Comparison of ENCODE assay signal across 26 mouse cellular contexts in the genomic region with DNA sequence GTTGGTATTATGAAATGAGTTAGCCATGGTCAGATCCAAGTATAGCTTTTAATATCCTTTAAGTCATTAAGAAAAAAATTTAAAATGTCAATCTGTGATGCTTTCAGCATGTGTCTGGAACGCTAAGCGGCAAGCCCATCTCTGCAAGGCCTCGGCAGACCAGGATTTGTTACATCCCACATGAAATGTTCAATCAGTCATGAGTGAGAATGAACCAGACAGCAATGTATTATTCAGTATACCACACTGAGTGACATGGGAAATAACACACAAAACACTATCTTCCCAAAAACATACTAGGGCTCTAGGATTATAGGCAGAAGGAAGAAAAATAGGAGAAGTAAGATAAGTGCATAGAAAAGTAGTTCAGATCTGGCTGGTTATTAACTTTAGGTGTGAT.
DNase-seq lines count a peak whose midpoint lies in the region; ATAC-seq lines count a peak whose summit lies in the region.
"Had no signal": no experiment of that assay in that cellular context is flagged by ENCODE, and none has a peak within 500 bp of the region (broad histone marks: within the 10 kb centered on the region; RNA-seq: fewer than 3 reads in every experiment).

No protein-coding gene starts in this region.

- 49% methylated on average over 3 of the region's 3 CpGs for WGBS in forebrain, embryonic 15.5 days
- WGBS in forebrain, embryonic 14.5 days: 60% methylated on average over 3 of the region's 3 CpGs
- WGBS in hindbrain, embryonic 12.5 days: 54% methylated on average over 3 of the region's 3 CpGs
- 76% methylated on average over 3 of the region's 3 CpGs for WGBS in hindbrain, embryonic 11.5 days
- 36% methylated on average over 3 of the region's 3 CpGs for WGBS in midbrain, embryonic 14.5 days
- WGBS in midbrain, embryonic 10.5 days: 90% methylated on average over 3 of the region's 3 CpGs

- no peak overlapping the region for H3K4me2 ChIP-seq in forebrain, embryonic 15.5 days (replicated peaks)
- H3K4me2 ChIP-seq in forebrain, embryonic 14.5 days (ENCODE audit: low read length): no peak overlapping the region
- H3K4me2 ChIP-seq in hindbrain, embryonic 12.5 days (replicated peaks): no peak overlapping the region
- no peak overlapping the region for H3K4me2 ChIP-seq in hindbrain, embryonic 11.5 days (replicated peaks; ENCODE audit: low read depth, low read length)
- no peak overlapping the region for H3K4me2 ChIP-seq in midbrain, embryonic 14.5 days (ENCODE audit: low read length)
- H3K4me2 ChIP-seq: embryonic facial prominence, embryonic 12.5 days; embryonic facial prominence, embryonic 15.5 days; forebrain, embryonic 13.5 days; heart, embryonic 12.5 days; heart, embryonic 15.5 days; hindbrain, embryonic 15.5 days had no signal

- H3K9ac ChIP-seq in forebrain, embryonic 15.5 days (replicated peaks): no peak overlapping the region
- H3K9ac ChIP-seq in forebrain, embryonic 14.5 days (ENCODE audit: low read length): no peak overlapping the region
- H3K9ac ChIP-seq in hindbrain, embryonic 12.5 days: no peak overlapping the region
- H3K9ac ChIP-seq in hindbrain, embryonic 11.5 days (ENCODE audit: low read depth, low read length): no peak overlapping the region
- no peak overlapping the region for H3K9ac ChIP-seq in midbrain, embryonic 14.5 days (replicated peaks; ENCODE audit: low read length)
- H3K9ac ChIP-seq: embryonic facial prominence, embryonic 12.5 days; embryonic facial prominence, embryonic 15.5 days; forebrain, embryonic 13.5 days; heart, embryonic 12.5 days; heart, embryonic 15.5 days; hindbrain, embryonic 15.5 days had no signal

- no peaks in the 10 kb centered on the region for H3K36me3 ChIP-seq in forebrain, embryonic 15.5 days
- no peaks in the 10 kb centered on the region for H3K36me3 ChIP-seq in forebrain, embryonic 14.5 days (ENCODE audit: control insufficient read depth, insufficient read depth, low read length)
- no peaks in the 10 kb centered on the region for H3K36me3 ChIP-seq in hindbrain, embryonic 12.5 days
- H3K36me3 ChIP-seq in hindbrain, embryonic 11.5 days (ENCODE audit: control insufficient read depth, insufficient read depth, low read length): no peaks in the 10 kb centered on the region
- H3K36me3 ChIP-seq in midbrain, embryonic 14.5 days (ENCODE audit: control insufficient read depth, insufficient read depth, low read length): no peaks in the 10 kb centered on the region
- H3K36me3 ChIP-seq in midbrain, embryonic 10.5 days: no peaks in the 10 kb centered on the region
- H3K36me3 ChIP-seq: embryonic facial prominence, embryonic 12.5 days; embryonic facial prominence, embryonic 15.5 days; heart, embryonic 12.5 days; heart, embryonic 15.5 days; hindbrain, embryonic 15.5 days had no signal

- H3K27me3 ChIP-seq in forebrain, embryonic 15.5 days: no peaks in the 10 kb centered on the region
- no peaks in the 10 kb centered on the region for H3K27me3 ChIP-seq in forebrain, embryonic 14.5 days (replicated peaks; ENCODE audit: control insufficient read depth, insufficient read depth, low read length)
- no peaks in the 10 kb centered on the region for H3K27me3 ChIP-seq in hindbrain, embryonic 12.5 days
- no peaks in the 10 kb centered on the region for H3K27me3 ChIP-seq in hindbrain, embryonic 11.5 days (ENCODE audit: control insufficient read depth, insufficient read depth, low read length)
- no peaks in the 10 kb centered on the region for H3K27me3 ChIP-seq in midbrain, embryonic 14.5 days (ENCODE audit: control insufficient read depth, insufficient read depth, low read length)
- H3K27me3 ChIP-seq in midbrain, embryonic 10.5 days (ENCODE audit: low read depth, poor library complexity, severe bottlenecking): no peaks in the 10 kb centered on the region
- H3K27me3 ChIP-seq: embryonic facial prominence, embryonic 12.5 days; embryonic facial prominence, embryonic 15.5 days; forebrain, embryonic 13.5 days; heart, embryonic 12.5 days; heart, embryonic 15.5 days; hindbrain, embryonic 15.5 days; Patski had no signal

- no peak overlapping the region for H3K4me3 ChIP-seq in forebrain, embryonic 15.5 days
- H3K4me3 ChIP-seq in forebrain, embryonic 14.5 days (ENCODE audit: low read depth, low read length): no peak overlapping the region
- no peak overlapping the region for H3K4me3 ChIP-seq in hindbrain, embryonic 12.5 days
- no peak overlapping the region for H3K4me3 ChIP-seq in hindbrain, embryonic 11.5 days (ENCODE audit: low read depth, low read length)
- no peak overlapping the region for H3K4me3 ChIP-seq in midbrain, embryonic 14.5 days (replicated peaks; ENCODE audit: low read depth, low read length)
- H3K4me3 ChIP-seq in midbrain, embryonic 10.5 days: no peak overlapping the region
- H3K4me3 ChIP-seq: embryonic facial prominence, embryonic 12.5 days; embryonic facial prominence, embryonic 15.5 days; forebrain, embryonic 13.5 days; gastrocnemius, adult 2 months; heart, embryonic 12.5 days; heart, embryonic 15.5 days; hindbrain, embryonic 15.5 days had no signal

- no peaks in the 10 kb centered on the region for H3K9me3 ChIP-seq in forebrain, embryonic 15.5 days
- no peaks in the 10 kb centered on the region for H3K9me3 ChIP-seq in forebrain, embryonic 14.5 days (replicated peaks; ENCODE audit: control insufficient read depth, low read length)
- H3K9me3 ChIP-seq in hindbrain, embryonic 12.5 days (replicated peaks): no peaks in the 10 kb centered on the region
- H3K9me3 ChIP-seq in hindbrain, embryonic 11.5 days (ENCODE audit: control insufficient read depth, low read length): no peaks in the 10 kb centered on the region
- H3K9me3 ChIP-seq in midbrain, embryonic 14.5 days (ENCODE audit: control insufficient read depth, low read length): no peaks in the 10 kb centered on the region
- H3K9me3 ChIP-seq in midbrain, embryonic 10.5 days (replicated peaks): no peaks in the 10 kb centered on the region
- H3K9me3 ChIP-seq: embryonic facial prominence, embryonic 12.5 days; embryonic facial prominence, embryonic 15.5 days; heart, embryonic 15.5 days; hindbrain, embryonic 15.5 days had no signal

- intact Hi-C loops in gastrocnemius, postnatal 14 days (cut with DNase I; ENCODE audit: low total_unique reads): no loop called here

- peaks cover 11% of the 10 kb centered on the region for H3K4me1 ChIP-seq in forebrain, embryonic 15.5 days
- H3K4me1 ChIP-seq in forebrain, embryonic 14.5 days (ENCODE audit: control insufficient read depth, insufficient read depth, low read length): peaks cover 3% of the 10 kb centered on the region; the same call in 1 of the 2 replicates
- H3K4me1 ChIP-seq in hindbrain, embryonic 12.5 days: no peaks in the 10 kb centered on the region
- no peaks in the 10 kb centered on the region for H3K4me1 ChIP-seq in hindbrain, embryonic 11.5 days (replicated peaks; ENCODE audit: control insufficient read depth, insufficient read depth, low read length)
- H3K4me1 ChIP-seq in midbrain, embryonic 14.5 days (ENCODE audit: control insufficient read depth, insufficient read depth, low read length): 0 out of 2 replicates have a peak, but pooled peaks cover 5% of the 10 kb centered on the region
- no peaks in the 10 kb centered on the region for H3K4me1 ChIP-seq in midbrain, embryonic 10.5 days
- H3K4me1 ChIP-seq: embryonic facial prominence, embryonic 12.5 days; embryonic facial prominence, embryonic 15.5 days; heart, embryonic 12.5 days; heart, embryonic 15.5 days; hindbrain, embryonic 15.5 days had no signal

- DNase-seq in forebrain, embryonic 14.5 days (ENCODE audit: low spot score): no peak
- DNase-seq in hindbrain, embryonic 11.5 days (ENCODE audit: low spot score): no peak
- peak; percentile 23 for DNase-seq in midbrain, embryonic 14.5 days
- no peak for DNase-seq in midbrain, embryonic 10.5 days (ENCODE audit: low spot score)
- no peak for DNase-seq in gastrocnemius, postnatal 14 days
- DNase-seq: adrenal gland, postnatal 10 days; adrenal gland, postnatal 36 days; cerebellum, adult 11 months; cerebellum, adult 2 months; cerebellum, adult 9-11 months; cerebellum, postnatal 25 days; gastrocnemius, adult 2 months; gastrocnemius, postnatal 25 days; heart, adult 18-20 months; heart, postnatal 10 days; heart, postnatal 4 days had no signal

- peak; percentile 41; the same call in 1 of the 2 replicates for ATAC-seq in forebrain, embryonic 15.5 days (replicated peaks)
- ATAC-seq in forebrain, embryonic 14.5 days: no peak
- ATAC-seq in hindbrain, embryonic 12.5 days (ENCODE audit: low FRiP score): 0 out of 2 replicates have a peak, but pooled peaks have one; percentile 53
- no peak for ATAC-seq in hindbrain, embryonic 11.5 days (ENCODE audit: low FRiP score)
- no peak for ATAC-seq in midbrain, embryonic 14.5 days (ENCODE audit: low FRiP score, low TSS enrichment)
- ATAC-seq: forebrain, embryonic 13.5 days; intestine, postnatal 0 days; Patski had no signal

- no peak overlapping the region for H3K27ac ChIP-seq in forebrain, embryonic 15.5 days (replicated peaks)
- H3K27ac ChIP-seq in forebrain, embryonic 14.5 days (ENCODE audit: low read depth, low read length): no peak overlapping the region
- H3K27ac ChIP-seq in hindbrain, embryonic 12.5 days: no peak overlapping the region
- no peak overlapping the region for H3K27ac ChIP-seq in hindbrain, embryonic 11.5 days (ENCODE audit: low read depth, low read length)
- H3K27ac ChIP-seq in midbrain, embryonic 14.5 days (replicated peaks; ENCODE audit: low read depth, low read length): no peak overlapping the region
- H3K27ac ChIP-seq in midbrain, embryonic 10.5 days (replicated peaks): no peak overlapping the region
- H3K27ac ChIP-seq: embryonic facial prominence, embryonic 12.5 days; embryonic facial prominence, embryonic 15.5 days; forebrain, embryonic 13.5 days; gastrocnemius, adult 2 months; heart, embryonic 15.5 days; hindbrain, embryonic 15.5 days had no signal

Comparison
In these comparisons a context has a peak if more than half of its experiments do, and no peak if none do; other contexts are left out.
1. ATAC-seq: peak in forebrain, embryonic 15.5 days (single experiment) and hindbrain, embryonic 12.5 days (single experiment); none in forebrain, embryonic 14.5 days (single experiment), hindbrain, embryonic 11.5 days (single experiment) and midbrain, embryonic 14.5 days (single experiment).